Mouse (Mus musculus): Measurements from ENCODE around the gene Fcgbp. TPM values are rescaled to one million over a fixed set of nuclear protein-coding genes. Genes with fewer than 3 reads are reported as not detected.
"Not testable (repeated sequence)": the region's sequence is repeated elsewhere in the genome, so short reads cannot be mapped to it uniquely, and the experiment has no call there.

The Fcgbp gene
- total RNA-seq, 4 experiments from 2014 or later, result 0.08 TPM; not detected in 3

DNA sequence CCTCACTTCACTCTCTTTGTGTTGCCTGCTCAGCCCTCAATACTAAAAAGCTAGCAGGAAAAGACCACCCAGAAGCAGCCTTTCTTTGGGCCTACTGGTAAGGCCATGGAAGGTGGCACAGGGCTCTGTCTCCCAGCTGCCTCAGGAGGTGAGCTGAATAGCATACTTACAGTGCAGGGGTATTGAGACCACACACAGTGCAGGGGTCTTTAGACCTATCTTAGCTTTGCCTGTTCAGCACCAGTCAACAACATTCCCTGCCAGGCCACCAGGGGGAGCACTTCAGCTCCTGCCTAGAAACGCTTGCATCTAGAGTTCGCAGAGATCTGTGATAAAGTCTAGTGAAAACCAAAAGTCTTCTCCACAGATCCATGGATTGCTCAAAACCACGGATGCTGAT is 77.2 kb downstream of the Fcgbp start:
- DNase-seq (ENCODE audit: low spot score in 2 of 2), result peak; percentile 21 to 34

- no peak for DNase-seq (ENCODE audit: low spot score in 2 of 2)
Measured at GRCm38 (mm10) chr7:28149841-28150240, 78.8 kb downstream of the Fcgbp start.

GRCm38 (mm10) chr7:28151584-28152221 is 80.7 kb downstream of the Fcgbp start:
- no peak for DNase-seq (ENCODE audit: low spot score in 2 of 2)

GRCm38 (mm10) chr7:28153595-28153994 is 82.6 kb downstream of the Fcgbp start:
- not testable (repeated sequence) for DNase-seq (ENCODE audit: low spot score in 2 of 2)

- DNase-seq (ENCODE audit: low spot score in 2 of 2), result no peak
Measured at GRCm38 (mm10) chr7:28159292-28159691, 88.3 kb downstream of the Fcgbp start.

DNA sequence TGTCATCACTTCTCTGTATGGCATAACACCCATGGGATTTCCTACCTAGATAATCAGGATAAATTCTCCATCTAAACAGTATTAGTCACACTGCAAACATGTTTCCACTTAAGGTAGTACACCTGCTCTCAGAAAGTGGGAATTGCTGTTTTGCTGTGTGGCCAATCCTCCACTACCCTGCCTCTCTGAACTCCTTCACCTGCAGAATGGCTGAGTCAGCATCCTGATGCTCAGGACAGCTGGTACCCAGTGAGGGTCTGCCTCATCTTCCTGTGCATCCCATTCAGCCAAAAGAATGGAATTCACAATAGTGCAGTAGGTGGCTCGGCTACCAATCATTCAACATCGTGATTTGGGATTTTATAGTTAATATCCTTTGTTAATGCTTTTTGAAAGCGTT is 88.9 kb downstream of the Fcgbp start:
- DNase-seq (ENCODE audit: low spot score in 2 of 2), result no peak

GRCm38 (mm10) chr7:28161163-28161749 is 90.2 kb downstream of the Fcgbp start:
- no peak for DNase-seq (ENCODE audit: low spot score in 2 of 2)

DNA sequence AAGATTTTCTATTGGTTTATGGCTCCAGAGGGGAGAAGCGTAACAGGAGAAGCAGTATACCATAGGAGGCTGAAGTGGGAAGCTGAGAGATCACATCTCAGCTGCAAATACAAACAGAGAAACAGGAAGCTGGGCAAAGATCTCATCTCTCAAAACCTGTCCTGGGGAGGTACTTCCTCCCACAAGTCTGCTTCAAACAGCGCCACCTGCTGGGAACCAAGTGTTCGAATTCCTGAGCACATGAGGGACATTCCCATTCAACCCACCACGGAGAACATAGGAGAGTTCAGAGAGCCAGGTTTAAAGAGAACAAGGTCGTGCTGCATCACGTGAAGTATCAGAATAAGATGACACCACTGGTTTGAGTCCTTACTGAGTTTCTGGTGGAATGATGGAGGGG is 94.4 kb downstream of the Fcgbp start:
- no peak for DNase-seq (ENCODE audit: low spot score in 2 of 2)

DNA sequence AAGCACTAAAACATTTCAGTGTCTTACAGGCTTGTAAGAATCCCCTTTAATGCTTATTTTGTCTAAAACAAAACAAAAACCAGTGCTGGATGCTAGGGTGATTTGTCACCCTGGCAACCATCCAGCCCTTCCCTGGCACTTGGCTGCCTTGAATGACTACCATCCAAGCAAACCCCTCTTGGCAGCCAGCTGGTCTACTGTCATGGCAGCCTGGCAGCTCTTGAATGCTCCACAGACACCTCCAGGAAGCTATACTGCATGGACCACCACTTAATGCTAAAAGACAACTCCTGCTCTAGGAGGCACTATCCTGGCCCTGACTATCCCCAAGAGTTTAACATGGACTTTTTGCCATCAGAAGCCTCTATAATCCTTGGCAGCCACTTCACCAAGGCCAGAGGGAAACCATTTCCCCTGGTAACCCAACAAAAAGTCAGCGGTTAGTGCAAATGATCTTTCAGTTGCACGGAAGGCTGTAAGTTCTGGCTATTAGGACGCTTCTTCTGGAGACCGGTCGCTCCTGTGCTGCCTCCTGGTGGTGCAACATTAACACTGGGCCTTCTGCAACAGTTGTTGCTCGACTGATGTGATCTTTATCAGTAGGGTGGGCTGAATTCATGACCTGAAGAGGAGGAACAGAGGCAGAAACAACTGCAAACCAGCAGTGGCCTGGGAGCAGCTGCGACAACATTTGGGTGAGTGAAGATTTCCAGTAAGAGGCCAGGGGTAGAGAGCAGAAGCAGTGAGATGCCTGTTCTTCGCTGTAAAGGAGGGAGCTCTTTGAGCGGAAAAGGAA is 97.5 kb downstream of the Fcgbp start:
- no peak for DNase-seq (ENCODE audit: low spot score in 2 of 2)

- DNase-seq (ENCODE audit: low spot score in 2 of 2), result peak; percentile 79 to 84
Measured at GRCm38 (mm10) chr7:28169489-28170422, 98.7 kb downstream of the Fcgbp start, which contains the start of gene Fbl. Gene Fbl (plus strand): TSS chr7:28169710.

Other genes starting within 250 kb of the Fcgbp start
- 1 to 10 TPM; 2.3 to 2.7 (median 2.6) TPM for gene Zfp59, start 232.6 kb upstream of the Fcgbp start, total RNA-seq (2022)
- 1 to 10 TPM; 1.7 to 2.9 (median 1.9) TPM for gene Zfp607a, start 213.7 kb upstream of the Fcgbp start, total RNA-seq (2022)
- gene Zfp974, start 141.8 kb upstream of the Fcgbp start, total RNA-seq (2022), result 1 to 10 TPM; 2.3 to 5.6 (median 3.8) TPM
- 10 to 100 TPM in 1 of 4 experiments, 1 to 10 TPM in 3; 7.0 to 10.9 (median 8.2) TPM for gene Zfp780b, start 92.1 kb upstream of the Fcgbp start, total RNA-seq (2022)
- under 1 TPM; 0.15 to 0.65 (median 0.29) TPM for gene Zfp850, start 57.1 kb upstream of the Fcgbp start, total RNA-seq (2022)
- gene Psmc4, start 21.1 kb upstream of the Fcgbp start, total RNA-seq (2022), result 10 to 100 TPM; 96.1 to 99.7 (median 97.2) TPM
- not detected for gene 9530053A07Rik, start 58.2 kb downstream of the Fcgbp start, total RNA-seq (2022)
- 10 to 100 TPM; 16.8 to 25.3 (median 18.6) TPM for gene Fbl, start 98.5 kb downstream of the Fcgbp start, total RNA-seq (2022)
- gene Dyrk1b, start 108.2 kb downstream of the Fcgbp start, total RNA-seq (2022), result 10 to 100 TPM; 58.2 to 74.5 (median 66.1) TPM
- 1 to 10 TPM; 5.6 to 5.9 (median 5.8) TPM for gene Eid2, start 196.6 kb downstream of the Fcgbp start, total RNA-seq (2022)
- 1 to 10 TPM; 5.1 to 7.2 (median 6.3) TPM for gene Eid2b, start 206.5 kb downstream of the Fcgbp start, total RNA-seq (2022)
- gene Selenov, start 219.9 kb downstream of the Fcgbp start, total RNA-seq (2022), result not detected
- gene Dll3, start 231.0 kb downstream of the Fcgbp start, total RNA-seq (2022), result not detected
- gene Timm50, start 240.8 kb downstream of the Fcgbp start, total RNA-seq (2022), result 10 to 100 TPM; 39.4 to 49.9 (median 45.0) TPM